Mouse (Mus musculus): ENCODE results near the gene Inpp4a. TPM values are rescaled to one million over a fixed set of nuclear protein-coding genes. Genes with fewer than 3 reads are reported as not detected.

The Inpp4a gene
- total and polyA plus RNA-seq, 2 experiments: 8.1 to 12.4 TPM

DNA sequence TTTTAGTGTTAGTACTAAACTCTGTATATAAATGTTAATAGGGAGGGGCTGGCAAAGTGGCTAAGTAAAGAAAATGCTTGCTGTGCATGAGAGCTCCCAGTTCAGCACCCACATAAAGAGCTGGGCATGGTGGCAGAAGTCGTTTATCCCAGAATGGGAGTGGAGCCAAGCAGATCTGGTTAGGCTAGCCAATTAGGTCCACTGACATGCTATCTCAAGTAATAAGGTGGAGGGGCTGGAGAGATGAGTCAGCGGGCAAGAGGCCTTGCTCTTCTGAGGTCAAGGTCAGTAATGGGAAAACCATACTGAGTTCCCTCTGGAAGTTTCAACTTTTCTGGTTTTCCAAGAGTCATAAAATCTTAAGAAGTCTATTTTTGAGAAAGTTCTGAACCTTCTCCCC is 129.2 kb downstream of the Inpp4a start:
- H3K4me1 ChIP-seq (ENCODE audit: control insufficient read depth, insufficient read depth, low read length): peaks cover 12% of the 10 kb centered on the region
- H3K36me3 ChIP-seq (ENCODE audit: control insufficient read depth, insufficient read depth, low read length): peaks cover 27% of the 10 kb centered on the region
- TF ChIP-seq CTCF (IDR thresholded peaks at IDR 0.05; ENCODE audit: low read depth, low read length) (no peak), POLR2A (IDR thresholded peaks at IDR 0.05; ENCODE audit: extremely low read depth, insufficient read depth, low read length) (no peak)
- H3K4me3 ChIP-seq (ENCODE audit: insufficient read depth, low read depth, low read length): peak overlapping the region; percentile 74
- peak; percentile 35 for DNase-seq (ENCODE audit: extremely low read depth, low read depth, low spot score)
- peak overlapping the region; percentile 76; the same call in 1 of the 2 replicates for H3K9ac ChIP-seq (ENCODE audit: low read depth, low read length)
- no peak overlapping the region for H3K27ac ChIP-seq (replicated peaks; ENCODE audit: insufficient read depth, low read depth, low read length)
- 23% methylated on average over 2 of the region's 2 CpGs for WGBS
- H3K79me2 ChIP-seq (ENCODE audit: control insufficient read depth, insufficient read depth, low read length): peaks cover 19% of the 10 kb centered on the region; the same call in 1 of the 2 replicates
- H3K27me3 ChIP-seq (ENCODE audit: control insufficient read depth, insufficient read depth, low read length): no peaks in the 10 kb centered on the region

DNA sequence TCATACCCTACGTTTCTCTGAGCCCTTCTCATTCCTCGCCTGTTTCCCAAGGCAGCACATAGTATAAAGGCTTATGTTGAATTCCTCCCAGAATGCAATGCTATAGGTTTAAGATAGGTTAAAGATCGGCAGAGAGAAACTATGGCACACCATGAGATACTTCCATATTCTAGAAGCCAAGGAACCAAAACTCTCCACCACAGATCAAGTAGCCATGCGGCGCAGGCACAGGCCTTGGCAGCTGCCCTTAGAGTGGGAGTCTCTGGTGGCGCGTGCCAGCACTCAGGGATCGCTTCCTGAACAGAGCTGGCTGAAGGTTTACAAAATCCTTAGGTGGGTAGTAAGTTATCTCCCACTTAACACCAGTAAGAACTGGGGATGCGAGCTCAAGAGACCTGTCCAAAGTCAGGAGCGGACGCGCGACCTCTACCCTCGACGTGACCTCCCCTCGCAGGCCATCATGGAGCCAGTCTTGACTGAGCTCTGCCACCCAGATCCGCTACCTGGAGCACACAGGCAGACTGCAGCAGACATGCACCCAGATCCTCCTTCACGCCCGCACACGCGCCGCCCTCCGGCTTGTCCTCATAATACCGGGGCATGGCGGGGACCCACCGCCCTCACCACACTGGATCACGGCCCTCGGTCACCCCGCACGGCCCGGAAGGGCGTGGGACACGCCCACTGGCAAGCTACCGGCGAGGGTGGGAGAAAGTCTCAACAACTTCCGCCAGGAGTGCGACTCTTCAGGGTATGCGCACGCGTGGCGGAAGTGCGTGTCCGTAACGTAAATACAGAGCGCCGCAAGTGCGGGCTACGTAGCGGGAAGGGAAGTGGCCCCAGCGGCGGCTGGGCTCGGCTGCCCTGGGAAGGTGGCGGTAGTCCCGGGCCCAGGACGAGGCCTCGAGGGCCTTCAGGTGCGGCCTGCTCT is 130.0 kb downstream of the Inpp4a start, which contains the start of the genes Coa5 and Unc50:
Gene Coa5, minus strand, starts transcription at position 738 of the 931 bp plus-strand sequence.
Gene Unc50, plus strand, starts transcription at position 774 of the 931 bp plus-strand sequence.
- Histone ChIP-seq H3K4me1 (ENCODE audit: control insufficient read depth, insufficient read depth, low read length) (peaks cover 12% of the 10 kb centered on the region), H3K9ac (ENCODE audit: low read depth, low read length) (peak within 1 kb of the TSS; percentile 97), H3K27me3 (ENCODE audit: control insufficient read depth, insufficient read depth, low read length) (no peaks in the 10 kb centered on the region), H3K79me2 (ENCODE audit: control insufficient read depth, insufficient read depth, low read length) (peaks cover 19% of the 10 kb centered on the region; the same call in 1 of the 2 replicates), H3K36me3 (ENCODE audit: control insufficient read depth, insufficient read depth, low read length) (peaks cover 24% of the 10 kb centered on the region), H3K4me3 (ENCODE audit: insufficient read depth, low read depth, low read length) (peak within 1 kb of the TSS; percentile 74), H3K27ac (replicated peaks; ENCODE audit: insufficient read depth, low read depth, low read length) (peak within 1 kb of the TSS; percentile 61)
- WGBS: under 1% methylated on average over 57 of the region's 57 CpGs
- TF ChIP-seq POLR2A (IDR thresholded peaks at IDR 0.05; ENCODE audit: extremely low read depth, insufficient read depth, low read length): peak; percentile 76
- TF ChIP-seq CTCF (IDR thresholded peaks at IDR 0.05; ENCODE audit: low read depth, low read length): no peak
- peak; percentile 91 for DNase-seq (ENCODE audit: extremely low read depth, low read depth, low spot score)

- peak overlapping the region; percentile 74 for H3K4me3 ChIP-seq (ENCODE audit: insufficient read depth, low read depth, low read length)
Measured at GRCm38 (mm10) chr1:37430297-37430840, 130.7 kb downstream of the Inpp4a start.

DNA sequence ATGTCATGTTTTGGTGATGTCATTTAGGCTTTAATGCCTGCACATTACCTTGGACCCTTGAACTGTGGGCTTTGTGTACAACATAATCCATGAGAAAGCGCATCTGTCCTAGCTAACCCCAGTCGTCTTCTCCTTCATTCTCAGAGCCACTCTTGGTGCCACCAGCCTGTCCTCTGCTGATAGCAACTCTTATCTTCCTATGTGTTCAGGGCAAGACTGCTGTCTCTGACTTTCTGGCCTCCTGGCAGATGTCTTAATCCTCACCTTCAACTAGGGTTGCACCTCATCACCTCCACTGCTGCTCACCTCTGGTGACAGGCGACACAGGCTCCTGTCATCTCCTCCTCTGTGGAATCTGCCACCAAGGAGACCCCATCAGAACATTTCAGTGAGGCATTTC is 136.8 kb downstream of the Inpp4a start:
- no peak overlapping the region for H3K9ac ChIP-seq (ENCODE audit: low read depth, low read length)
- WGBS: 89% methylated on average over 3 of the region's 3 CpGs
- H3K27ac ChIP-seq (replicated peaks; ENCODE audit: insufficient read depth, low read depth, low read length): no peak overlapping the region
- DNase-seq (ENCODE audit: extremely low read depth, low read depth, low spot score): no peak
- no peak overlapping the region for H3K4me3 ChIP-seq (ENCODE audit: insufficient read depth, low read depth, low read length)
- H3K27me3 ChIP-seq (ENCODE audit: control insufficient read depth, insufficient read depth, low read length): no peaks in the 10 kb centered on the region
- H3K79me2 ChIP-seq (ENCODE audit: control insufficient read depth, insufficient read depth, low read length): no peaks in the 10 kb centered on the region
- H3K4me1 ChIP-seq (ENCODE audit: control insufficient read depth, insufficient read depth, low read length): no peaks in the 10 kb centered on the region
- TF ChIP-seq CTCF (IDR thresholded peaks at IDR 0.05; ENCODE audit: low read depth, low read length) (no peak), POLR2A (IDR thresholded peaks at IDR 0.05; ENCODE audit: extremely low read depth, insufficient read depth, low read length) (no peak)
- peaks cover 68% of the 10 kb centered on the region for H3K36me3 ChIP-seq (ENCODE audit: control insufficient read depth, insufficient read depth, low read length)

More at GRCm38 (mm10) chr1:37430297-37430840, 130.7 kb downstream of the Inpp4a start:
- H3K4me1 ChIP-seq (ENCODE audit: control insufficient read depth, insufficient read depth, low read length): peaks cover 12% of the 10 kb centered on the region
- H3K36me3 ChIP-seq (ENCODE audit: control insufficient read depth, insufficient read depth, low read length): peaks cover 25% of the 10 kb centered on the region
- H3K27ac ChIP-seq (replicated peaks; ENCODE audit: insufficient read depth, low read depth, low read length): peak overlapping the region; percentile 61
- H3K27me3 ChIP-seq (ENCODE audit: control insufficient read depth, insufficient read depth, low read length): no peaks in the 10 kb centered on the region
- under 1% methylated on average over 40 of the region's 40 CpGs for WGBS
- H3K9ac ChIP-seq (ENCODE audit: low read depth, low read length): peak overlapping the region; percentile 97
- TF ChIP-seq CTCF (IDR thresholded peaks at IDR 0.05; ENCODE audit: low read depth, low read length): no peak
- TF ChIP-seq POLR2A (IDR thresholded peaks at IDR 0.05; ENCODE audit: extremely low read depth, insufficient read depth, low read length): no peak
- H3K79me2 ChIP-seq (ENCODE audit: control insufficient read depth, insufficient read depth, low read length): peaks cover 19% of the 10 kb centered on the region; the same call in 1 of the 2 replicates
- DNase-seq (ENCODE audit: extremely low read depth, low read depth, low spot score): peak; percentile 45

GRCm38 (mm10) chr1:37442848-37443835 is 143.5 kb downstream of the Inpp4a start:
- H3K9ac ChIP-seq (ENCODE audit: low read depth, low read length): no peak overlapping the region
- H3K27ac ChIP-seq (replicated peaks; ENCODE audit: insufficient read depth, low read depth, low read length): no peak overlapping the region
- no peaks in the 10 kb centered on the region for H3K27me3 ChIP-seq (ENCODE audit: control insufficient read depth, insufficient read depth, low read length)
- H3K79me2 ChIP-seq (ENCODE audit: control insufficient read depth, insufficient read depth, low read length): no peaks in the 10 kb centered on the region
- no peaks in the 10 kb centered on the region for H3K4me1 ChIP-seq (ENCODE audit: control insufficient read depth, insufficient read depth, low read length)
- DNase-seq (ENCODE audit: extremely low read depth, low read depth, low spot score): no peak
- TF ChIP-seq POLR2A (IDR thresholded peaks at IDR 0.05; ENCODE audit: extremely low read depth, insufficient read depth, low read length) (no peak), CTCF (IDR thresholded peaks at IDR 0.05; ENCODE audit: low read depth, low read length) (no peak)
- peaks cover 18% of the 10 kb centered on the region for H3K36me3 ChIP-seq (ENCODE audit: control insufficient read depth, insufficient read depth, low read length)
- WGBS: 90% methylated on average over 16 of the region's 16 CpGs
- no peak overlapping the region for H3K4me3 ChIP-seq (ENCODE audit: insufficient read depth, low read depth, low read length)
